ENCODE assay signal across 12 mouse cellular contexts in the genomic region with DNA sequence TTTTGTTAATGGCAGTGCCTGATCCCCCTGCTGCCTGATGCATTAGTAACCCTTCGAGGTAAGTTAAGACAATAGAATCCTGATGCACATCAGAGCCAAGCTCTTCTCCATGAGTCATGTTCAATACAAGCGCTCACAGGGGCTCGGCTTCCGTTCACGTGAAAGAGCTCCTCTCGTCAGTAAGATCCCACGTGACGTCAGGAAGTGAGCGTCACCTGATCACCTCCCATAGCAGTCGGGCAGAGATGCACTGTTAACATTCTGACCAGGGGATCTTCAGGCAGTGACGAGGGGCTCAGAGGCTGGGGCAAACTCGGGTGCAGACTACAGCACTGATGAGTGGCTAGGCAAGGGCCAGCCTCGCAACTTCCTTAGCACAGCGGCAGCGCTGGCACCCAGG.
A peak's percentile ranks its signal among the peaks of the same experiment; 100 is the strongest.
DNase-seq lines count a peak whose midpoint lies in the region; ATAC-seq and TF ChIP-seq lines count a peak whose summit lies in the region.
"Had no signal": no experiment of that assay in that cellular context is flagged by ENCODE, and none has a peak within 500 bp of the region (broad histone marks: within the 10 kb centered on the region; RNA-seq: fewer than 3 reads in every experiment).

No protein-coding gene starts in this region.

- no peaks in the 10 kb centered on the region for H3K9me3 ChIP-seq in intestine, postnatal 0 days (ENCODE audit: control insufficient read depth)
- H3K9me3 ChIP-seq in stomach, postnatal 0 days (ENCODE audit: control insufficient read depth, low read length): no peaks in the 10 kb centered on the region
- H3K9me3 ChIP-seq: limb, embryonic 10.5 days; neural tube, embryonic 12.5 days had no signal

- peak; percentile 36 for ATAC-seq in frontal cortex, adult (ENCODE audit: low TSS enrichment)
- ATAC-seq in intestine, postnatal 0 days: 0 out of 2 replicates have a peak, but pooled peaks have one; percentile 2
- ATAC-seq in stomach, postnatal 0 days (ENCODE audit: low FRiP score, low TSS enrichment): peak; percentile 16; the same call in 1 of the 2 replicates
- no peak for ATAC-seq in granulocyte monocyte progenitor cell, adult 5-6 weeks (replicated peaks; ENCODE audit: poor library complexity, severe bottlenecking)

- H3K4me1 ChIP-seq in intestine, postnatal 0 days (replicated peaks; ENCODE audit: control insufficient read depth, insufficient read depth, low read length): peaks cover 6% of the 10 kb centered on the region; the same call in 1 of the 2 replicates
- H3K4me1 ChIP-seq in stomach, postnatal 0 days (replicated peaks; ENCODE audit: control insufficient read depth, insufficient read depth): 0 out of 2 replicates have a peak, but pooled peaks cover 2% of the 10 kb centered on the region
- H3K4me1 ChIP-seq: limb, embryonic 10.5 days; neural tube, embryonic 12.5 days had no signal

- no peak for DNase-seq in frontal cortex, postnatal 10 days (ENCODE audit: low spot score in 2 of 2)
- peak; percentile 45 for DNase-seq in retina, postnatal 1 day
- DNase-seq in retina, embryonic 14.5 days (ENCODE audit: low spot score): no peak
- no peak for DNase-seq in stomach, postnatal 0 days (ENCODE audit: low spot score)
- DNase-seq in layer of hippocampus, postnatal 14 days (ENCODE audit: low spot score in 2 of 2): no peak
- DNase-seq: cerebellum, adult 11 months; kidney, adult 9 months had no signal

- H3K36me3 ChIP-seq in intestine, postnatal 0 days (ENCODE audit: control insufficient read depth, insufficient read depth): peaks cover 33% of the 10 kb centered on the region
- H3K36me3 ChIP-seq in stomach, postnatal 0 days (ENCODE audit: control insufficient read depth, insufficient read depth, low read length): peaks cover 15% of the 10 kb centered on the region; the same call in 1 of the 2 replicates

- H3K9ac ChIP-seq in intestine, postnatal 0 days (ENCODE audit: low read depth, low read length): no peak overlapping the region
- H3K9ac ChIP-seq in stomach, postnatal 0 days (ENCODE audit: low read length): no peak overlapping the region
- H3K9ac ChIP-seq: neural tube, embryonic 12.5 days had no signal

- no peaks in the 10 kb centered on the region for H3K27me3 ChIP-seq in intestine, postnatal 0 days (replicated peaks; ENCODE audit: control insufficient read depth, insufficient read depth, low read length)
- no peaks in the 10 kb centered on the region for H3K27me3 ChIP-seq in stomach, postnatal 0 days (ENCODE audit: control insufficient read depth, insufficient read depth, low read length)
- H3K27me3 ChIP-seq: neural tube, embryonic 12.5 days had no signal

- TF ChIP-seq EP300 in stomach, postnatal 0 days (optimal IDR thresholded peaks at IDR 0.05): no peak

- H3K4me3 ChIP-seq in intestine, postnatal 0 days (ENCODE audit: low read depth, low read length): no peak overlapping the region
- no peak overlapping the region for H3K4me3 ChIP-seq in stomach, postnatal 0 days (ENCODE audit: low read depth, low read length)
- H3K4me3 ChIP-seq: limb, embryonic 10.5 days; neural tube, embryonic 12.5 days had no signal

- peak overlapping the region; percentile 80 for H3K27ac ChIP-seq in intestine, postnatal 0 days (ENCODE audit: low read depth, low read length)
- H3K27ac ChIP-seq in stomach, postnatal 0 days (replicated peaks): peak overlapping the region; percentile 56; the same call in 1 of the 2 replicates
- H3K27ac ChIP-seq: limb, embryonic 10.5 days; neural tube, embryonic 12.5 days had no signal

- TF ChIP-seq CTCF in intestine, postnatal 0 days (IDR thresholded peaks at IDR 0.05; ENCODE audit: low read depth): no peak
- no peak for TF ChIP-seq CTCF in stomach, postnatal 0 days (IDR thresholded peaks at IDR 0.05; ENCODE audit: low read depth)

- no peak overlapping the region for H3K4me2 ChIP-seq in intestine, postnatal 0 days (replicated peaks; ENCODE audit: low read depth)
- no peak overlapping the region for H3K4me2 ChIP-seq in stomach, postnatal 0 days (replicated peaks; ENCODE audit: low read depth)
- H3K4me2 ChIP-seq: neural tube, embryonic 12.5 days had no signal

- WGBS in intestine, postnatal 0 days: 70% methylated on average over 15 of the region's 15 CpGs
- 79% methylated on average over 15 of the region's 15 CpGs for WGBS in stomach, postnatal 0 days
